Mouse (Mus musculus): ENCODE data around the gene Upp2. TPM values are rescaled to one million over a fixed set of nuclear protein-coding genes. Genes with fewer than 3 reads are reported as not detected.

Upp2 gene
- polyA plus RNA-seq, 1 experiment, result 4.9 TPM

DNA sequence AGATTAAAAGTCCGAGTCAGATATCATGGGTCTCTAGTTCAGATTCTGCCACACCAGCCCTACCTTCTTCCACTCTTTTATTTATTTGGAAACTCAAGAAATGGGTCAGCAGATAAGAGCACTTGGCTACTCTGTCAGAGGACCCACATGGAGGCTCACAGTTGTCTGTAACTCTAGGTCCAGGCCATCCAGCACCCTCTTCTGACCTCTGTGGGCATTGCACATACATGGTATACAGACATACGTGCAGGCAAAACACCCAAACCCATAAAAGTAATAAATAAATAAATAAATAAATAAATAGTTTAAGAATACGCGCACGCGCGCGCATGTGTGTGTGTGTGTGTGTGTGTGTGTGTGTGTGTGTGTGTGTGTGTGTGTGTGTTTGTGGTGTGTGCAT, 47.8 kb downstream of the Upp2 start:
- no peak for DNase-seq (ENCODE audit: low read depth)

DNA sequence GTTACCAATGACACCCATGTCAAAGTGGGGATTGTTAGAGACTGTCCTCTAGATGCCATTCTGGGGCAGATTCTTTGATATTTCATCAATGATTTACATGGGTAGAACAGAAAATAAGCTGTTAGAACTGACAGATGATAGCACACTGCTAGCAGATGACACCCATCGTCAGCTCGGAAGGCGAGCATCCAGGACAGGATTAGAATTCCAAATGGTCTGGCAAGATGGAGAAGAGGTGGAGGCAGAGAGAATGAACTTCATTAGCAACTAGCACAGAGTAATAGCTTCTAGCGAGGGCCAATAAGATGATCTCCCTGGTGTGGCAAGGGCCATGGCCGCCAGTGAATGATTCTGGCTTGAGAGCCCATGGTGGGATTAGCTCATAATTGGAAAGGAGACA, 48.7 kb downstream of the Upp2 start:
- DNase-seq (ENCODE audit: low read depth), result no peak

DNA sequence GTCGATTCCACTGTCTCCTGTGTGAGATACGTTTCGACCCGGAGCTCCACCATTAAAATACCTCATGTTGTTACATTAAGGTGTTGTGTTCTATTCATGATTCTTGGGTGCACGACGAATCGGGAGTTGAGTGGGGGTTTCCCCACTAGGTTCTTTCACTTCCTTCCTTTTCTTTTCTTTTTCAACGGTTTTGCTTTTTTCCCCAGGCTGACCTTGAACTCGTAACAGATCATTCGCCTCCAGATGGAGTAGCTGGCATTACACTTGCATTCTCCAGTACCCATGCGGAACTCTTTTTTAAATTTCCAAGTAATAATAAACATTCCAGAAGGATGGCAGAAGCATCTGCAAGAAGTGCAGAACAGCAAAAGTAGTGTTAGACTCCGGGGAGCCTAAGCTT, 58.1 kb downstream of the Upp2 start:
- DNase-seq (ENCODE audit: low read depth), result no peak

DNA sequence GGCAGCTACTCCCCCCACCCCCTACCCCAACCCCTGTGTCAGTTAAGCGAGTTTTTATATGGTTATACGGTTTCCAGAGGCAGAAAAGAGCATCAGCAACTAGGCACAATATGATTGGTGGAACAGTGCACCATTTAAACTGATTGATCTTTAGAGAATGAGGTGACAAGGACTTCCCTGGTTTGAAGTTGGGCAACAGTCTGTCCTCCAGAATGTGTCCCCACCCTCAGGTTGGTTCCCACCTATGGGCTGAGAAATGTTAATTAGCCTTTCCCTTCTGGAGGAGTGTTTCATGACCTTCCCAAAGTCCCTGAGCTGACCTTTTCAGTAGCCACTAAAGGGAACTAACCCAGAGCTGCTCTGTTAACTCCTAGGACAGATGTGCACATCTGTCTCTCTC, 58.6 kb downstream of the Upp2 start:
- DNase-seq (ENCODE audit: low read depth), result no peak

DNA sequence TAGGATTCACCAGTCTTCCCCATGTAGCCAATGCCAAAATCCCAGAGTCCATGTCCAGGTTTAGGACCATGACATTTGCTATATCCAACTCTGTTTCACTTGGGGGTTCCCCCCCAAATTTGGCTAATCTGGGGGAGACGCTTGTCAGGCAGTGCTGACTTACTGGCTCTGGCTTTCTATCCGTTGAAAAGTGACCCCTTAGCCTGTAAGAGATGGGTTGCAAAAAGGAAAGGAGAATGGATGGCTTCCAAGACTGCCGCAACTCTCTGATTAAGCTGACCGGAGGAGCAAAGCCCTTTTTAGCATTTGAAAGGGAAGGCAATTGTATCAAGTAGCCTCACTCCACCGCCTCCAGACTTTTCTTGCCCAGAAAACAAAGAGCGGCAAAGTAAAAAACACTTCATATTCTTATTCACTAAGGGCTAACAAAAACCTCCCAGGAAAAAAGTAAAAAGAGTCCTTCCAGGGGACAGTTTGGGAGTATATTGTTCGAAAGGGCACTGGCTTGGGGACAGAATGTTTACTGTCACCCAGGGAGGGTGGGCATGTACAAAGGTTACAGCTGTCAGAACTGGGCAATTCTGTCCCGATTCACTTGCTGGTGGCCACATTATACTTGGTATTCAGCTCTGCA, 59.2 kb downstream of the Upp2 start:
- DNase-seq (ENCODE audit: low read depth), result no peak

DNA sequence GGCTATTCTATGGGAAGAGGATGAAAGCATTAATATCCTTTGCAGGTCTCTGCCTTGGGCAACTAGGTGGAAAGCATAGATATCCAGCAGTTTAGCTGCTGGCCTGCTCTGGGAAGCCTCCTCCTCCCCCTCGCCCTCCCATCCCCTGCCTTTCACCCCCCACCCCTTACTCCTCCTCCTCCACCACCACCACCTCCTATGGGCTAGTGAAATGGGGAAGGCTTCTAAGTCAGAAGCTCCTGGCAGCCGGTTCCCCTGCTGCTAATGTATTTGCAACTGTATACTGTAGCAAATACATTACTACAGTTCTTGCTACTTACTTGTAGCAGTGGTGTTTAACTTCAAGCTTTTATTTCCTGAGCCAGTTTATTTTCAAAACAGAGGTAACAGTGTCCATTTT, 60.9 kb downstream of the Upp2 start:
- no peak for DNase-seq (ENCODE audit: low read depth)

DNA sequence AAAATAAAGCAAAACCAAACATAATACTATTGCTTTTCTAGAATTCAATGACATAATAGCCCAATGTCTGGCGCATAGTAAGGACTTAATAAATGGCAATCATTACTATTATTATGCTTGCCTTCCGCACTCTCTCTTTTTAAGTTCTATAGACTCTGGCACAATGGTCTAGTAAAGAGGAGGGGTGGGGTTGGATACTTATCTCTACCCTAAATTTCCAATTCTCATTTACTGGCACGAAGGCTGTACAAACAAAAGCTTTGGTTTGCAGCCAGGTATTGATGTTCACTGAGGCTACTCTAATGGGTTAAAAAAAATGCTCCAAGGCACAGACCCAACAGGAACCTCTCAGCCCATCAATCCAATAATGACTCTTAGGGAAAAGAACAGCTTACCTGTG, 61.9 kb downstream of the Upp2 start:
- no peak for DNase-seq (ENCODE audit: low read depth)

DNA sequence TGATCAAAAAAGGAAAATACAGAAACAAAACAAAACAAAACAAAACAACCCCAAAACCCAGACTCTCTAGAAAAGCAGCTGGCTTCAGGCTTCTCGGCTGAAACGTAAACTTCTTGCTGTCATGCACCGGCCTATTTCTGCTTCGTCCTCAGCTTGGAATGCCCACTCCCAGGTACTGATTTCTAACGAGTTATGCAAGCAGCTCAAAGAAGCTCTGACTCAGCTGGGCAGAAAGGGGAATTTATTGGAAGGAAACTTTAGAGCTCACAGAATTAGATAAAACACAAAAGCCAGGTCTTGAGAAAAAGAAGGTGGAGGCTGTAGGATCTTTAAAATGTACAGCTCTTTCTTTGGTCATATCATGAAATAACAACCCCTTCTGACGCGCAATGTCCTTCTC, 62.3 kb downstream of the Upp2 start:
- no peak for DNase-seq (ENCODE audit: low read depth)

DNA sequence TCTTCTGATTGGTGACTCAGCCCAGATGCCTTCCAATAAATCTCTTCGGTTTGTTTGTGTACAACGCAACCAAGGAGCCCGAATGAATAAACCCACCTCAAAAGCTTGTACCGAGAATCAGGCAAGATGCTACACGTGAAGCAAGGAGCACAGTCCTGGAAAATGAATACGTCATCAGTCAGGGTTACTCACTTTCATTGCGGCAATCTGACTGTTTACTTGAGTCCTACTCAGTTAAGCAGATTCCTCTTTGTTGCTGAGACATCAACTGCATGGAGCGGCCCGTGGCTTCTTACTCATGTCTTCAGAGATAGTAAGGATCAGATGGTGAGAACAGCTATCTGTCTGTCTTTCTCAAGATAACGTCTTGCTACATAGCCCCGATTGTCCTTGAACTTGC, 66.7 kb downstream of the Upp2 start:
- DNase-seq (ENCODE audit: low read depth), result no peak

DNA sequence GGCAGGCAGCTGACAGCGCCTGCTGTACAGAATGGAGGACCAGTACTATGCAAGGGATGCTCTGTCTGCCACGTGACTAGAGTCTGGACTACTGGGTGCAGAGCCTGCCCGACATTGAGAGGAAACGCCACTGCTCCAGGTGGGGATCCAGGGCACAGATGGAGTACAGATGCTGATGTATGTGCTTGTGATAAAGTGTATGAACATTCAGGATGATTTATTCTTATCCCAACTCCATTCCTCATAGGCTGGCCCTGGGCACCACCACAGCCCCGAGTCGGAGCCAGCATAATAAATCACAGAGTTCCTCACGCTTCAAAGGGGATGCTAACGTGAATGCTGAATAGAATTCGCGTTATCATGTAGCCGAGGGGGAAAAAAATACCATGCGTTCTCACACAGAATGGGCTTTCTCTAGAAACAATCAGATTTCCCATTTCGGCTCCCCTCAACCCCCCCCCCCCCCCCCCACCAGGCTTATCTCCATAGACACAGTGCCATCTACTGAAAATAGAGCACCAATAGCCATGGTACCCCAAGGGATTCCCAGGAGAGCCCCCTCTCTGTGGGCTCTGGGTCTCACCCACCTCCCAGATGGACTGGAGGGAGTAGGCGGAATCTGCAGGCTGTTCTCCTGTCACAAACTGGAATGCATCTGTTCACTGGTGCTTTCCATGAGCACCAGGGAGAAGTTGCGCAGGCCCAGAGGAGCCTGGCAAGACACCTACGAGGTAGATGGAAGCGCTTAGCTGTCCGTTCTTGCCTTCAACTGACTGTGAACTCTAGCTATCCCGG, 74.9 kb downstream of the Upp2 start:
- no peak for DNase-seq (ENCODE audit: low read depth)

DNA sequence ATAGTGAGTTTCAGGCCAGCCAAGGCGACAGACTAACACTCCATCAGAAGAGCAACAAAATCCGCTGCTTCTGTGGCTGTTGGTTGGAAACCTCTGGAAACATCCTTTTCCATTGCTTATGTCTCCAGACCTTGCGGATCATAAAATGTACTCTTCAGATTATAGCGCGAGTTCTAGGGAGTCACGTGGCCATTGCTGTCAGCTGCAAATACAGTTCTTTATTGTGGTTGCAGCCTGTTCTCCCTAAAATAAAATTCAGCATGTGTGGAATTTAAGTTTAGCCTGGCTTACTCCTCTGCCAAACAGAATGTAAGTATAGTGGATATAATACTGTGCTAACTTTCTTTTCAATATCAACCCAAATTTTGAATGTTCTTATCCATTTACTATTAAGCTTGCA, 78.6 kb downstream of the Upp2 start:
- no peak for DNase-seq (ENCODE audit: low read depth)

DNA sequence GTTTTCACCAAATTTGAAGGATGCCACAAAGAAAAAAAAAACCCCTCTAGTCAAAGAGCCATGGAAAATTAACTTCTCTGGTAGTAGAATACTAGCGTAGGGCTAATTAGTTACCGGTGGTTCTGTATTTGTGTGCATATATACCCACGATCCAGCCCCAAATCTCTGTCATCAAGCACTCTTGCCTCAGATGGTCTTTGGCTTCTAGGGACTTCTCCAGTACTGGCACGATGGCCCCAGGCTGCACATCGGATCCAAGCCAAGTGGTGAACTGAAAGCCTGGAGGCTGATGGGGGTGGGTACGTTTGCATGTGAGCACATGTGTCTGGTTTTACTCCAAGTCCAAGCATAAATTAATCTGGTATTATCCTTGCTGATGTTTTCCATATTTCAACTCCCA, 88.1 kb downstream of the Upp2 start:
- DNase-seq (ENCODE audit: low read depth), result no peak

DNA sequence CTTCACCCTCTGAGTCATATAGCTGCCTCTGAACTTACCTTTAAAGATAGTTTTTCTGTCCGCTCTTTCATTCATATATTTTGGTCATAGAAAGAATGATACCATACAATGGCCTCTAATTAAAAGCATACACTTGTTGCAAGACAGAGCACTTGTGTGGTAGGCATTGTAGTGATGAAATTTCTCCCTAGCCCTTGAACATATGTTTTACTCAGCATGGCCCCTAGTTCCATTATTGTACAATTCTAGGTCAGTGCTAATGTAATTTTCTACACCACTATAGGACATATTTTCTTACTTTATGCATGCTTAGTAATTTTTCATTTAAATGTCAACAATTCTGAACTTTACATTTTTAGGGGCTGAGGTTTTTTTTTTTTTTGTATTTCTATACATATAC, 89.9 kb downstream of the Upp2 start:
- DNase-seq (ENCODE audit: low read depth), result no peak

DNA sequence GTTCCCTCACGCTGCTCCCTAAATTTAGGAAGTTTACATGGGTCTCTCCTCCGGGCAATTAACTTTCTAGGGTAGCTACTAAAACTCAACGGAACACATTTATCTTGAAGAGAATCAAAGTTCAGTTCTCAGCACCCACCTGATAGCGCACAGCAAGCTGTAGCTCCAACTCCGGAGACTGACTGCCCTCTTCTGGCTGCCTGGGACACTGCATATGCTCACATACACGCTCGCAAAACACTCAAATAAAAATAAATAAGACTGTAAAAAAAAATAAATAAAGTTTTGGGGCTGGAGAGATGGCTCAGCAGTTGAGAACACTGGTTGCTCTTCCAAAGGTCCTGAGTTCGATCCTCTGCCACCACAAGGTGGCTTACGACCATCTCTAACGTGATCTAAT, 90.8 kb downstream of the Upp2 start:
- DNase-seq (ENCODE audit: low read depth), result no peak

DNA sequence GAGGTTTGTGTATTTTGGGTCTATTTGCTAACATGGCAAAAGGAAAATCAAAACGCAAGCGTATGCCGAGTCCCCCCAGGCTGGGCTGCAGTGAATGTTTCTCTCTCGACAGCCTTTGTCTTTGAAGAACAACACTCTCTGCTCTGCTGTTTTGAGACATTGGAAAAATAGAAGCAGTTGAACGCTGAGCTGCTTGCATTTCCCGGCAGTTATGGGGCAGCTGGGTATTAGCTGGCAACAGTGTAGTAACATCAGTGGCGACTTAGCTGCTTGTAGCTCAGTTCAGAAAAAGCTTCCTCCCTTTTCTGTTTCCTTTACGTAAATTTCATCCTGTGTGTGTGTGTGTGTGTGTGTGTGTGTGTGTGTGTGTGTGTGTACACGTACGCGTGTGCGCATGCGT, 93.5 kb downstream of the Upp2 start:
- no peak for DNase-seq (ENCODE audit: low read depth)

DNA sequence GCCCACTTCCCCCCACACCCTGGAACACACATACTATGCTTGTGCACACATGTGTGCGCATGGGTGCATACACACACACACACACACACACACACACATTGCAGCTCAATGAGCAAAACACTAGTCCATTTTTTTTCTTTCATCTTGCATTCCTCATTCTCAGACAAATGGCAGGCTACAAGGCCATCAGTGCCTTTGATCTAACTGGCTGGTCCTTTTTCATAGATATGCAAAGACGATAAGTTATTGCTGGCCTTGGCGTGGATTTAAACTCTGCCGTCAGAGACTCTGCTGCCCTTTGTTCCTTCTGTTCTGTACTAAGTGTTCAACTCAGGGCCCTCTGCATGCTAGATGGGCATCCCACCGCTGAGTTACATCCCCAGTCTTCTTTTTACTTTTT, 94.0 kb downstream of the Upp2 start:
- DNase-seq (ENCODE audit: low read depth), result no peak

DNA sequence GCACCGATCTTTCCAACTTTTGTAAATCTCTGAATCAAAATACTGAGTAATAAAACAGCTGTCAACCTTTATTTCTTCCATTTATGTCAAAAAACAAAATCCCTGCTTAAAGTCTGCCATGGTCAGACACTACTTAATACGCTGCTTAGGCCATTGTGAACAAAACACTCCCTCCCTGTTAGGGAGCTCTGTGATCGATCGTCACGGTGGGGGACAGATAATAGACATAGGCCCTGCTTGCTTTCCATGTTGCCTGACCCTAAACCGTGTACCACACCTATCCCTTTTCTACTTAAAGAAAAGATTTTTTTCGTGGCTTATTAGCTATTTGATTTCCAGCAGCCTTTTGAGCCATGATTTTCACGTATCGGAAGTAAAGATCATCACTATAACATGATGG, 95.6 kb downstream of the Upp2 start:
- no peak for DNase-seq (ENCODE audit: low read depth)

DNA sequence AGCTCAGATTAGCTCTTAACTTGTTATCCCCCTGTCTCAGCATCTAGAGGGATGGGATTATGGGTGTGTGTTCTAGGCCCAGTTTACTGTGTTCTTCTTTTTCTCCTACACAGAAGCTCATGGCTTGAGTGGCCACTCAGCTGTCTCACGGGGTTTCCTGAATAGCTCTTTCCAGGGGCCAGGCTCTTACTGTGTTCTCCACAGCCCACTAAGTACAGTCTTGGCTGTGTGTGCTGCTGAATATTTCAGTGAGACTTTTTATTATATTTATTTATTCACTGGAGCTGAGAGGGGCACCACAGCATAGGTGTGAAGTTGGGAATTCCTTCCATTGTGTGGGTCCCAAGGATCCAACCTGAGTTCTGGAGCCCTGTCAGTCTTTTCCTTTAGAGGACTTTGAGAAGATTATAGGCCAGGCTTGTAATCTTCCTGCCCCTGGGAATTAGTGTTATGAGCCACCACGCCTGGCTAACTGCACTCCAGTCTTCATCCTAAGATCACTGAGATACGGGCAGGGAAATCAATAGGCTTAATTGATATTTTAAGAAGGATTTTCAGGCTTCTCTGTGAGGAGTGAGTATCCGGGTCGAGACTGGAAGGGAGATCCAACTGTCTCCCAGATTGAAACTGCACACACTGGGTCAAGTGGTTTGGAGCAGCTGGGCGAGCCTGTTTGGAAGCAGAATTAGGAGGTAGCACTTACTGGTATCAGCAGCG, 96.5 kb downstream of the Upp2 start:
- no peak for DNase-seq (ENCODE audit: low read depth)

DNA sequence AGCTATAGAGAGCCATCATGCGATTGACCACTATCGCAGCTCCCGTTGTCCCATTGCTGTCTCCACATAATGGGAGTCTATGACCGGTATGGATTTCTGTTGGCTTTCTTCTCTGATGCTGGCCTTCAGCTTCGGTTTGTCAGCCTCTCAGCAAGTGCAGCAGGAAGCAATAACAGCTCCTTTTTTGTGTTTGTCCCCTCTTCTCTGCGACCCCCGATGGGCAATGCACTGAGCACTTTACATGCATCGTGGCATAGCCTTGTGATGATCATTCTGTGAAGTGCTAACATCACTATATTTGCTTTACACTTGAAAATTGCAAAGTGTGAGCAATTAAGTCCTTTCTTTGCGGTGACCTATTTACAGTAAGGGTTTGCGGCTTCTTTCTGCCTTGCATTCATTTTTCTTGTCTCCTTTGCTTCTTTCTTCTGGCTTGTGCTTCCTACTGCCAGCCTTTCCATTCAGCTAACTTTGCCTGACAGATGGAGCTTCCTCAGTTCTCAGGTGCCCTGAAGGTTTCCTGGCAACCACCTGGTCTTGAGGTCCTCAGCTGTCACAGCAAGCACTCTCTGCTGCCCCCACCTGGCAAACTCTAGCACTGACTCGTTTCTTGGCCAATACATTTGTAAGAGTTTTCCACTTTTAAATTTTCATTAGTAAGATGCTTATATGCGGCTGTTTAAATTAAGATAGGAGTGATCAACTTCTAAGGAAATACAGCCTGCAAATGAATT, 98.2 kb downstream of the Upp2 start:
- DNase-seq (ENCODE audit: low read depth), result no peak

DNA sequence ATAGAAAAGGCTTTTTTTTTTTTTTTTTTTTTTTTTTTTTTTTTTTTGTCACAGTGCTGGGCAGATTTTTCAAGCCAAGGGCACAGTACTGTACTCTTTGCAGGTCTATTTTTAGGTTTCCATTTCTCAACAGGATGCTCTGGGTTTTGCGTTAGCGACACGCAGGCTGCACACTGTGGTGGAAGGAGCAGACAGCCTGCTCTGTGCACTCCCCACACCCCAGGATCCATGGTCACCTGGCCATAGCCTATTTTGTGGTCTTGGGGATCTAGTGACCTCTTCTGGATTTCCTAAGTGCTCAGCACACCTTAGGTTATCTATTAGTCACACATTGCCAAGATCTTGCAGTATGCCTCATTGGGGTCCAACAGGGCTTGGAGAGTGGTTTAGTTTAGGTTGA, 100.2 kb downstream of the Upp2 start:
- no peak for DNase-seq (ENCODE audit: low read depth)

DNA sequence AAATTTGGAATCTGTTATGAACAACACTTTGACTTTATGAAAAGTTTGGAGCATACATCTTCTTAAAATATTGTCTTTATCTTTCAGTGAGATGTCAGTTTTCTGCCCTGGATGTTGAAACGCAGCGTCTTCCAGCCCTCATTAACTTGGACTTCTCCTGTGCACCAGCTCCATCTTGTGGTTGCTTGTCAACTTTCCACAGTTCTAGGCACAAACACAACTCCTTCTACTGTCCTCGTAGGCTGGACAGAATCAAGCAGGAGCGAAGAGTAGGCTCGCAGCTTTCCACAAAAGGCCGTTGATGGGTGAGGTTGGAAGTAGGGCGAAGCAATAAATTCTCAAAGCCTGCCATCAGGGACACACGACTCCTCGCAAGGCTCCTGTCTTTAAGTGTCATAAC, 100.9 kb downstream of the Upp2 start:
- no peak for DNase-seq (ENCODE audit: low read depth)

DNA sequence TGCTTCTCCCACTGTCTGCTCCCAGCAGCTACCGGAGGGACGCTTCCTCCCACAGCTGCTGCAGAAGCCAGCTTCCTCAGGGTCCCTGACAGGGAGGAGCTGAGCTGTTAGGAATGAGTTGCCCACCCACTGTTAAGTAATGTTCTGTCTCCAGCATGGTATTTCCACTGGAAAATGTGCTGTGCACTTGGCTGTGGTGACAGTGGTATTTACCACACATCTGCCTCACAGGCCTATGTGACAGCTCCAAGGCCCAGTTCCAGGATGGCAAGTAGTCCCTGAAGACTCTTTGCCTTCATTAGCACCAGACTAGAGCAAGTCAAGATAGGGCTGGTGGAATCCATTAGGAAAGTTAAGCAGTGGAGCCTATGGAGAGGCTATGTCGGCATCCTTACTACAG, 102.0 kb downstream of the Upp2 start:
- DNase-seq (ENCODE audit: low read depth), result no peak

DNA sequence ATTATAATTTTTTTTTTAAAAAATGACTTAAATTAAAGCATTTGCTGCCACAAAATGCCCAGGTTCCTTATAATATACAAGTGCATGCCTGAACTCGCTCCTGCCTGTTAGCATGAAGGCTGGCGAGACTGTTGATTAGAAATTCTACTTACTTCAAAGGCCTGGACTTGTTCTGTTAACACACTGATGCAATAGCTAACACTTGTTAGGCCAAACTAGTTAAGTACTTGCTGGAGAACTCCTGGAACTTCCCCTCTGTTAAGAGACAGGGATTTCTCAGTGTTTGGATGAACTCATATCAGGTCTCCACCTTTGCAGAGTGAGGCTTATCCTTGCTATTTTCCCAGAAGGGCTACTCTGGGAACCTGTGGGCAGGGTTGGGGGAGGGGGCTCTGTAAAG, 105.4 kb downstream of the Upp2 start:
- no peak for DNase-seq (ENCODE audit: low read depth)
